8 mouse cellular contexts compared by ENCODE assay signal in the genomic region with DNA sequence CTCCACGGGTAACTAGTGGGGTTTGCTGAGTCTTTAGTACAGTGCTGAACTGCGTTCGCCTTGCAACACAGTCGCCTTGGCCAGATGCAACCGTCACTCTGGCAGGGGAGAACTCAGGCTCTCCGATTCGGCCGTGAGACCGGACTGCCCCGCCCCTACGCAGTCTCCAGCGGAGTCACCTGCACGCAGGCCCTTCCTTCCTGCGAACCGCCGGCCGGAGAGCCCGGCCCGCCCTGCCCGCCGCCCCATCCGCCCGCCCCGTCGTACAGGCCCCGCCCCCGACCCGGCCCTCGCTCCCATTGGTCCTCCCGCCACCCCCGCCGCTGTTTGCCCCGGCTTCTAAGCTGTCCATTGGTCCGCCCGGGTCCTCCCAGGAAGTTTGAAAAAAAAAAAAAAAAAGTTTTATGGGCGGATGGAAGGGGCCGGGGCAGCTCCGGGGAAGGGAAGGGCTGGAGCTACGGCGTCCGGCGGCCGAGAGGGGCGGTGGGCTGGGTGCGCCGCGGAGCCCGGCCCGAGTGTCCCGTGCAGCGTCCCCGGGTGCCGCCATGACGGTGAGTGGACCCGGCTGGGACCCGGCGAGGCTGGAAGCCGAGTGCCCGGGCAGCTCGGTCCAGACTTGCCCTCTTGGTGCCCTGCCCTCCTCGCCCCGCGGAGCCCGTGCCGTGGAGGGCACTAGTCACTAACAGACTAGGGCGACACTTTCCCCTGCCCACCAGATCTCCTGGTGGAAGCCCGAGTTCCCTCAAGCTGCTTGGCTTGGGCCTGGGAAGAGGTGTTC. TPM values are rescaled to one million over a fixed set of nuclear protein-coding genes. Genes with fewer than 3 reads are reported as not detected.
DNase-seq lines count a peak whose midpoint lies in the region; ATAC-seq and TF ChIP-seq lines count a peak whose summit lies in the region.

No protein-coding gene starts in this region.

- no peak for TF ChIP-seq RAD21 in MEL (IDR thresholded peaks at IDR 0.05; ENCODE audit: low read depth, low read length)

- intact Hi-C loops in heart, postnatal 25 days (cut with DNase I) = loop anchor here (2.0 kb wide), 1 partner anchor 46 kb away; a partner anchor contains a TSS

- peak overlapping the region; percentile 87 for H3K27ac ChIP-seq in MEL (ENCODE audit: control insufficient read depth, low read depth, low read length)
- H3K27ac ChIP-seq in forebrain, embryonic 11.5 days (ENCODE audit: low read depth, low read length) = peak overlapping the region; percentile 51
- H3K27ac ChIP-seq in lung, postnatal 0 days (ENCODE audit: low read length) = peak overlapping the region; percentile 91
- peak overlapping the region; percentile 30; the same call in 1 of the 2 replicates for H3K27ac ChIP-seq in thymus, adult 2 months (ENCODE audit: control insufficient read depth, insufficient read depth, low read length)

- peak overlapping the region; percentile 80 for H3K9ac ChIP-seq in MEL (ENCODE audit: control insufficient read depth, low read depth, low read length, poor library complexity, severe bottlenecking)
- peak overlapping the region; percentile 71 for H3K9ac ChIP-seq in forebrain, embryonic 11.5 days (ENCODE audit: low read length)
- peak overlapping the region; percentile 87 for H3K9ac ChIP-seq in lung, postnatal 0 days (replicated peaks; ENCODE audit: low read depth)

- DNase-seq in MEL (ENCODE audit: low read depth, low spot score) = peak; percentile 94
- peak; percentile 98 for DNase-seq in forebrain, embryonic 11.5 days (ENCODE audit: low spot score)
- peak; percentile 81 for DNase-seq in heart, postnatal 25 days (ENCODE audit: low spot score)
- DNase-seq in layer of hippocampus, adult 18-20 months (ENCODE audit: low spot score in 2 of 2) = peak; percentile 17 to 47
- DNase-seq in lung, postnatal 0 days (ENCODE audit: low spot score) = peak; percentile 97
- peak; percentile 88 for DNase-seq in ovary, adult 18-20 months (ENCODE audit: low spot score)
- DNase-seq in thymus, adult 2 months = peak; percentile 79

- H3K36me3 ChIP-seq in MEL (ENCODE audit: control insufficient read depth in 1 of 2, insufficient read depth in 2 of 2, low read length in 2 of 2) = peaks cover 0 to 5% of the 10 kb centered on the region in 2 experiments; a peak in 2 of 4 replicates
- no peaks in the 10 kb centered on the region for H3K36me3 ChIP-seq in forebrain, embryonic 11.5 days (ENCODE audit: control insufficient read depth, insufficient read depth, low read length)
- H3K36me3 ChIP-seq in lung, postnatal 0 days (ENCODE audit: insufficient read depth, low read length) = no peaks in the 10 kb centered on the region
- no peaks in the 10 kb centered on the region; the same call in 1 of the 2 replicates for H3K36me3 ChIP-seq in thymus, adult 2 months (ENCODE audit: control insufficient read depth, insufficient read depth, low read length)

- TF ChIP-seq EP300 in MEL (IDR thresholded peaks at IDR 0.05; ENCODE audit: low read depth in 1 of 2, low read length in 2 of 2) = no peak
- TF ChIP-seq EP300 in lung, postnatal 0 days (IDR thresholded peaks at IDR 0.05) = no peak; the same call in 1 of the 2 replicates

- H3K9me3 ChIP-seq in MEL (replicated peaks; ENCODE audit: insufficient read depth, low read length) = no peaks in the 10 kb centered on the region
- no peaks in the 10 kb centered on the region for H3K9me3 ChIP-seq in forebrain, embryonic 11.5 days (ENCODE audit: control insufficient read depth, low read length)
- no peaks in the 10 kb centered on the region for H3K9me3 ChIP-seq in lung, postnatal 0 days (ENCODE audit: low read length)

- TF ChIP-seq POLR2A in MEL (IDR thresholded peaks at IDR 0.05; ENCODE audit: control insufficient read depth in 1 of 2, insufficient read depth in 1 of 2, low read depth in 1 of 2, low read length in 2 of 2, poor library complexity in 1 of 2) = peak; percentile 69 to 86
- TF ChIP-seq POLR2A in thymus, adult 2 months (IDR thresholded peaks at IDR 0.05; ENCODE audit: control insufficient read depth, extremely low read depth, insufficient read depth, low read length, poor library complexity) = no peak

- H3K79me2 ChIP-seq in MEL (ENCODE audit: control insufficient read depth, insufficient read depth, low read length, poor library complexity) = peaks cover 4% of the 10 kb centered on the region; the same call in 1 of the 2 replicates

- ATAC-seq in cerebellum, adult (ENCODE audit: insufficient number of reproducible peaks, low FRiP score, low TSS enrichment) = peak; percentile 45
- ATAC-seq in forebrain, embryonic 11.5 days (replicated peaks; ENCODE audit: low FRiP score) = peak; percentile 86
- ATAC-seq in lung, postnatal 0 days = peak; percentile 87

- H3K27me3 ChIP-seq in MEL (ENCODE audit: control insufficient read depth in 1 of 2, insufficient read depth in 2 of 2, low read length in 2 of 2) = no peaks in the 10 kb centered on the region
- no peaks in the 10 kb centered on the region for H3K27me3 ChIP-seq in forebrain, embryonic 11.5 days (ENCODE audit: control insufficient read depth, insufficient read depth, low read length)
- no peaks in the 10 kb centered on the region for H3K27me3 ChIP-seq in lung, postnatal 0 days (replicated peaks; ENCODE audit: insufficient read depth, low read length)
- H3K27me3 ChIP-seq in thymus, adult 2 months (ENCODE audit: control insufficient read depth, insufficient read depth, low read length) = no peaks in the 10 kb centered on the region

- H3K4me1 ChIP-seq in MEL (ENCODE audit: control insufficient read depth in 1 of 2, insufficient read depth in 2 of 2, low read length in 2 of 2) = peaks cover 2 to 14% of the 10 kb centered on the region in 2 experiments
- H3K4me1 ChIP-seq in forebrain, embryonic 11.5 days (replicated peaks; ENCODE audit: control insufficient read depth, insufficient read depth, low read length) = peaks cover 9% of the 10 kb centered on the region; the same call in 1 of the 2 replicates
- H3K4me1 ChIP-seq in lung, postnatal 0 days (ENCODE audit: insufficient read depth, low read depth, low read length) = peaks cover 18% of the 10 kb centered on the region; the same call in 1 of the 2 replicates
- peaks cover 17% of the 10 kb centered on the region for H3K4me1 ChIP-seq in thymus, adult 2 months (replicated peaks; ENCODE audit: control insufficient read depth, insufficient read depth, low read length)

- TF ChIP-seq CTCF in MEL (IDR thresholded peaks at IDR 0.05 in 2 of 3, conservative IDR thresholded peaks at IDR 0.05 in 1 of 3; ENCODE audit: control insufficient read depth in 1 of 3, insufficient read depth in 1 of 3, low read depth in 2 of 3, low read length in 3 of 3, poor library complexity in 1 of 3, severe bottlenecking in 1 of 3) = no peak
- TF ChIP-seq CTCF in lung, postnatal 0 days (IDR thresholded peaks at IDR 0.05) = 0 out of 2 replicates have a peak, but pooled peaks have one; percentile 10
- no peak for TF ChIP-seq CTCF in thymus, adult 2 months (IDR thresholded peaks at IDR 0.05; ENCODE audit: borderline replicate concordance, control insufficient read depth, extremely low read depth, insufficient read depth, low read length, poor library complexity)

- H3K4me2 ChIP-seq in forebrain, embryonic 11.5 days (ENCODE audit: low read depth, low read length, severe bottlenecking) = peak overlapping the region; percentile 88
- peak overlapping the region; percentile 67 for H3K4me2 ChIP-seq in lung, postnatal 0 days (replicated peaks; ENCODE audit: low read depth, low read length)

- H3K4me3 ChIP-seq in MEL (ENCODE audit: control insufficient read depth in 1 of 2, insufficient read depth in 1 of 2, low read depth in 2 of 2, low read length in 2 of 2) = peak overlapping the region; percentile 75 to 85
- H3K4me3 ChIP-seq in forebrain, embryonic 11.5 days (ENCODE audit: low read depth, low read length) = peak overlapping the region; percentile 87
- H3K4me3 ChIP-seq in lung, postnatal 0 days (ENCODE audit: low read depth, low read length) = peak overlapping the region; percentile 72
- peak overlapping the region; percentile 88 for H3K4me3 ChIP-seq in thymus, adult 2 months (ENCODE audit: control insufficient read depth, insufficient read depth, low read length)

- WGBS in forebrain, embryonic 11.5 days = 1% methylated on average over 54 of the region's 67 CpGs
- WGBS in lung, postnatal 0 days = 2% methylated on average over 49 of the region's 67 CpGs
- WGBS in thymus, adult 2 months = 1% methylated on average over 67 of the region's 67 CpGs

RNA-seq across cellular contexts. Expression of a gene that starts 35.3 kb away (rescaled TPM):
- total RNA-seq in MEL (2012; rRNA removed) = 18.4 and 21.3 TPM in 2 replicates
- 10 to 100 TPM in 1 of 2 experiments, not detected in 1; 31.3 TPM for polyA plus RNA-seq in MEL (2012; ENCODE audit: insufficient read depth in 1 of 2, insufficient read length in 2 of 2, low read depth in 1 of 2, low replicate concordance in 2 of 2, missing spikeins in 1 of 2)
- 55.9 and 60.1 TPM in 2 replicates for polyA plus RNA-seq in forebrain, embryonic 11.5 days (2014; fragmentation: Nextera tagmentation; extraction: Ambion mirVana)
- 10 to 100 TPM; 36.0 to 39.8 TPM for total RNA-seq in heart, postnatal 25 days (2021)
- 1 to 10 TPM; 9.0 to 9.2 TPM for total RNA-seq in layer of hippocampus, adult 18-20 months (2021)
- 22.5 and 23.9 TPM in 2 replicates for polyA plus RNA-seq in lung, postnatal 0 days (2015; fragmentation: Nextera tagmentation; extraction: Ambion mirVana)
- 52.2 and 70.7 TPM in 2 replicates for polyA plus RNA-seq in thymus, adult 2 months (2012; rRNA removed)

RNA-seq across cellular contexts. Expression of a gene that starts 45.4 kb away (rescaled TPM):
- total RNA-seq in MEL (2012; rRNA removed) = 28.2 and 33.5 TPM in 2 replicates
- 100 to 1,000 TPM in 1 of 2 experiments, 10 to 100 TPM in 1; 46.8 to 213 TPM for polyA plus RNA-seq in MEL (2012; ENCODE audit: insufficient read depth in 1 of 2, insufficient read length in 2 of 2, low read depth in 1 of 2, low replicate concordance in 2 of 2, missing spikeins in 1 of 2)
- polyA plus RNA-seq in forebrain, embryonic 11.5 days (2014; fragmentation: Nextera tagmentation; extraction: Ambion mirVana) = 349 and 396 TPM in 2 replicates
- 10 to 100 TPM; 95.9 to 98.4 TPM for total RNA-seq in heart, postnatal 25 days (2021)
- total RNA-seq in layer of hippocampus, adult 18-20 months (2021) = 10 to 100 TPM; 83.7 to 93.8 TPM
- polyA plus RNA-seq in lung, postnatal 0 days (2015; fragmentation: Nextera tagmentation; extraction: Ambion mirVana) = 263 and 311 TPM in 2 replicates
- 35.7 and 52.0 TPM in 2 replicates for polyA plus RNA-seq in thymus, adult 2 months (2012; rRNA removed)

RNA-seq across cellular contexts. Expression of a gene that starts 48.1 kb away (rescaled TPM):
- total RNA-seq in MEL (2012; rRNA removed) = 39.0 and 40.8 TPM in 2 replicates
- 100 to 1,000 TPM in 1 of 2 experiments, not detected in 1; 127 TPM for polyA plus RNA-seq in MEL (2012; ENCODE audit: insufficient read depth in 1 of 2, insufficient read length in 2 of 2, low read depth in 1 of 2, low replicate concordance in 2 of 2, missing spikeins in 1 of 2)
- 56.8 and 62.6 TPM in 2 replicates for polyA plus RNA-seq in forebrain, embryonic 11.5 days (2014; fragmentation: Nextera tagmentation; extraction: Ambion mirVana)
- total RNA-seq in heart, postnatal 25 days (2021) = 10 to 100 TPM; 15.6 to 16.9 TPM
- total RNA-seq in layer of hippocampus, adult 18-20 months (2021) = 10 to 100 TPM; 36.2 to 37.5 TPM
- polyA plus RNA-seq in lung, postnatal 0 days (2015; fragmentation: Nextera tagmentation; extraction: Ambion mirVana) = 26.8 and 28.9 TPM in 2 replicates
- polyA plus RNA-seq in thymus, adult 2 months (2012; rRNA removed) = 26.8 and 27.9 TPM in 2 replicates

RNA-seq across cellular contexts. Expression of a gene that starts 56.3 kb away (rescaled TPM):
- 974 and 1,054 TPM in 2 replicates for total RNA-seq in MEL (2012; rRNA removed)
- polyA plus RNA-seq in MEL (2012; ENCODE audit: insufficient read depth in 1 of 2, insufficient read length in 2 of 2, low read depth in 1 of 2, low replicate concordance in 2 of 2, missing spikeins in 1 of 2) = 1,000 to 10,000 TPM in 1 of 2 experiments, 100 to 1,000 TPM in 1; 646 to 1,010 TPM
- 279 and 319 TPM in 2 replicates for polyA plus RNA-seq in forebrain, embryonic 11.5 days (2014; fragmentation: Nextera tagmentation; extraction: Ambion mirVana)
- total RNA-seq in heart, postnatal 25 days (2021) = 100 to 1,000 TPM; 188 to 192 TPM
- 10 to 100 TPM; 23.8 to 27.0 TPM for total RNA-seq in layer of hippocampus, adult 18-20 months (2021)
- polyA plus RNA-seq in lung, postnatal 0 days (2015; fragmentation: Nextera tagmentation; extraction: Ambion mirVana) = 655 and 726 TPM in 2 replicates
- 359 and 428 TPM in 2 replicates for polyA plus RNA-seq in thymus, adult 2 months (2012; rRNA removed)

RNA-seq across cellular contexts. Expression of a gene that starts 58.8 kb away (rescaled TPM):
- total RNA-seq in MEL (2012; rRNA removed) = 2.5 and 2.6 TPM in 2 replicates
- 1 to 10 TPM in 1 of 2 experiments, not detected in 1; 4.5 TPM for polyA plus RNA-seq in MEL (2012; ENCODE audit: insufficient read depth in 1 of 2, insufficient read length in 2 of 2, low read depth in 1 of 2, low replicate concordance in 2 of 2, missing spikeins in 1 of 2)
- polyA plus RNA-seq in forebrain, embryonic 11.5 days (2014; fragmentation: Nextera tagmentation; extraction: Ambion mirVana) = not detected in 2 replicates
- total RNA-seq in heart, postnatal 25 days (2021) = not detected
- total RNA-seq in layer of hippocampus, adult 18-20 months (2021) = under 1 TPM in 1 of 2 experiments, not detected in 1; 0.42 TPM
- polyA plus RNA-seq in lung, postnatal 0 days (2015; fragmentation: Nextera tagmentation; extraction: Ambion mirVana) = 0.12 and 0.14 TPM in 2 replicates
- 0.71 and 1.6 TPM in 2 replicates for polyA plus RNA-seq in thymus, adult 2 months (2012; rRNA removed)

Comparison
In these comparisons a context has a peak if more than half of its experiments do, and no peak if none do; other contexts are left out.
1. Peak in every context shown above with its lines: DNase-seq, ATAC-seq, H3K4me3 ChIP-seq and H3K27ac ChIP-seq.
2. DNase-seq: peak in every context shown above with its lines; median percentile 98 in forebrain, embryonic 11.5 days; 97 in lung, postnatal 0 days; 94 in MEL; 88 in ovary, adult 18-20 months; 81 in heart, postnatal 25 days; 79 in thymus, adult 2 months; 32 in layer of hippocampus, adult 18-20 months.
3. H3K27ac ChIP-seq: peak in every context shown above with its lines; median percentile 91 in lung, postnatal 0 days; 87 in MEL; 51 in forebrain, embryonic 11.5 days; 30 in thymus, adult 2 months.